Mouse (Mus musculus): ENCODE measurements around the gene Vnn3. TPM values are rescaled to one million over a fixed set of nuclear protein-coding genes. Genes with fewer than 3 reads are reported as not detected.

The Vnn3 gene
- total RNA-seq (2021): not detected
- long read RNA-seq, experiment 1: 0 reads
- long read RNA-seq, experiment 2: 0 reads

- DNase-seq: no peak
- intact Hi-C loops (cut with DNase I; ENCODE audit: low total_unique reads): no loop called here
Observed at GRCm38 (mm10) chr10:23851228-23851912, at the start of gene Vnn3. Gene Vnn3, plus strand, starts transcription at chr10:23851462.

- DNase-seq: no peak
- intact Hi-C loops (cut with DNase I; ENCODE audit: low total_unique reads): no loop called here
Observed at GRCm38 (mm10) chr10:23802911-23803310, 48.4 kb upstream of the Vnn3 start.

DNA sequence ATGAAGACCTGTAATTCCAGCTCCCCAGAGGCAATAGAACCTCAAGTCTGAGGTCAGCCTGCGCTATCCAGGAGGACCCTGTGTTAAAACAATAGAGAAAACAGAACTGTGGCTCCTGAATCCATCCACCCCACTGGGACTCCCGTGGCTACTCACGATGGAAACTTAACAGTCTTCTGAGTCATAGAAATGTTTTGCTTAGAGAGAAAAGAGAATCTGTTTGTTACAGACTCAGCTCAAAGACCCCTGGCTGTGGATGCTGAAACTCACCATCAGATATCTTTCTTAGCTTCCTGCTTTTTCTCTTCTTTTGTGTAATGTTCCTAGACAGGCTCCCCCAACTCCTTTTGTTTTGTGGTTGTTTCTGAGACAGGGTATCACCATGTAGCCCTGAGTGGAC is 46.6 kb upstream of the Vnn3 start:
- intact Hi-C loops (cut with DNase I; ENCODE audit: low total_unique reads): no loop called here
- DNase-seq: no peak

- no peak for DNase-seq
- intact Hi-C loops (cut with DNase I; ENCODE audit: low total_unique reads): no loop called here
Observed at GRCm38 (mm10) chr10:23806201-23806600, 45.1 kb upstream of the Vnn3 start.

- peak; percentile 58 for DNase-seq
Observed at GRCm38 (mm10) chr10:23811635-23812437, 39.4 kb upstream of the Vnn3 start.

GRCm38 (mm10) chr10:23812438-23812759 is 38.9 kb upstream of the Vnn3 start:
- DNase-seq: no peak
- intact Hi-C loops (cut with DNase I; ENCODE audit: low total_unique reads): no loop called here

More at GRCm38 (mm10) chr10:23811635-23812437, 39.4 kb upstream of the Vnn3 start:
- intact Hi-C loops (cut with DNase I; ENCODE audit: low total_unique reads): no loop called here

DNA sequence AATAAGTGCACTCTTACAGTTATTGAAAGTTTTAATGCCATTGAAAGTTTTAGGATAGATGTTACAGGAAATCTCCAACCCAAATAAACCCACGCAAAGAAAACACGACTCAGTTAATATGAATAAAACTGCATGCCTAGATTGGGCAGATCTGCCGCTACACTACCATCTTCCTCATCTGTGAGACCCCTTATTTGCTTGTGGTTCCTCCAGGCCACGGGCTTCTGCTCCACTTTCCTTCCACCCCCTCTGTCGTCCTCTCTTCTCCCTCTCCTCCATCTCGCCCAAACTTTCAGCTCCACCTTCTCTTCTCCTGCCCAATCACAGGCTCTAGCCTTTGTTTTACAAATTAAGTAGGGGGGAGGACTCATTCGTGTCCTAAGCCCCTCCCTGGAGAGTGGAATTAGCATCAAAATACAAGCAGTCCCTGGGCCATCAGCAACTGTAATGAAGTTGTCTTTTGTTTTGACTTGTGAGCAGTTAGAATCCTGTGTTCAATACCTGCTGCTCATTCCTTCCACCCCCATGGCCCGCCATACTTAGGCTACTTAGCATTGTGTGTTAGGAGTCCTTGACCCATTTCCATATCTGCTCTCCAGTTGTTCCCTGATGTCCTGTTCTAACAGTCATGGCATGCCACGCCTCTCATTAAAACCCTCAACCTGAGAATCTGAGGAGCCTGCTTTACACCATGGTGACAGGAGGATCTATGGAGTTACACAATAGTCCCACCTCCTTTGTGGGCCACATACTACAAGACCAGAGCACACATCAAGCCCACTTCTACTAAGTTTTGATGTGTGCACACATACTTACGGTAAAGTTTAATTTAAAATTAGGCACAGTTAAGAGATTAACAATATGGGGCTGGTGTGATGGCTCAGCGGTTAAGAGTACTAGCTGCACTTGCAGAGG is 38.2 kb upstream of the Vnn3 start:
- intact Hi-C loops (cut with DNase I; ENCODE audit: low total_unique reads): no loop called here
- DNase-seq: no peak

GRCm38 (mm10) chr10:23815168-23815567 is 36.1 kb upstream of the Vnn3 start:
- DNase-seq: peak; percentile 50
- intact Hi-C loops (cut with DNase I; ENCODE audit: low total_unique reads): loop anchor here (5.0 kb wide), 1 partner anchor 267 kb away; no protein-coding TSS in a partner anchor

DNA sequence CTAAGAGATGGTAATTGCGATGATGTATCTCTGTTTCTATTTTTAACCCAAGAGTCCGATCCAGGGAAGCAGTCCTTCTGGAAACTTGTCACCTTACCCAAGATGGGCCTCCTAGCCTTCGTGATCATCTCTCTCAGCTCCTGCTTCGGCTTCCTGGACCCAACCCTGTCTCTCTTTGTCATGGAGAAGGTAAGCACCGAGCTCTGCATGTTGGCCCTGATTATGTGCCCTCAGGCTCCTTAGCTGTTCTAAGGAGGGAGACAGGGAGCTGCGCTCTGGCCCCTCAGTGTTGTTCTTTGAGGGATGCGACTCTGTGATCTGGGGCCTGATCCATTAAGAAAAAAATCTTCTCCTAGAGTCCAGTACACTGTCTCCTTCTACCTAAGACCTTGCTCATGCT is 35.0 kb upstream of the Vnn3 start:
- DNase-seq: no peak
- intact Hi-C loops (cut with DNase I; ENCODE audit: low total_unique reads): loop anchor here (5.0 kb wide), 1 partner anchor 266 kb away; no protein-coding TSS in a partner anchor

GRCm38 (mm10) chr10:23826516-23826915 is 24.7 kb upstream of the Vnn3 start:
- intact Hi-C loops (cut with DNase I; ENCODE audit: low total_unique reads): no loop called here
- DNase-seq: no peak

DNA sequence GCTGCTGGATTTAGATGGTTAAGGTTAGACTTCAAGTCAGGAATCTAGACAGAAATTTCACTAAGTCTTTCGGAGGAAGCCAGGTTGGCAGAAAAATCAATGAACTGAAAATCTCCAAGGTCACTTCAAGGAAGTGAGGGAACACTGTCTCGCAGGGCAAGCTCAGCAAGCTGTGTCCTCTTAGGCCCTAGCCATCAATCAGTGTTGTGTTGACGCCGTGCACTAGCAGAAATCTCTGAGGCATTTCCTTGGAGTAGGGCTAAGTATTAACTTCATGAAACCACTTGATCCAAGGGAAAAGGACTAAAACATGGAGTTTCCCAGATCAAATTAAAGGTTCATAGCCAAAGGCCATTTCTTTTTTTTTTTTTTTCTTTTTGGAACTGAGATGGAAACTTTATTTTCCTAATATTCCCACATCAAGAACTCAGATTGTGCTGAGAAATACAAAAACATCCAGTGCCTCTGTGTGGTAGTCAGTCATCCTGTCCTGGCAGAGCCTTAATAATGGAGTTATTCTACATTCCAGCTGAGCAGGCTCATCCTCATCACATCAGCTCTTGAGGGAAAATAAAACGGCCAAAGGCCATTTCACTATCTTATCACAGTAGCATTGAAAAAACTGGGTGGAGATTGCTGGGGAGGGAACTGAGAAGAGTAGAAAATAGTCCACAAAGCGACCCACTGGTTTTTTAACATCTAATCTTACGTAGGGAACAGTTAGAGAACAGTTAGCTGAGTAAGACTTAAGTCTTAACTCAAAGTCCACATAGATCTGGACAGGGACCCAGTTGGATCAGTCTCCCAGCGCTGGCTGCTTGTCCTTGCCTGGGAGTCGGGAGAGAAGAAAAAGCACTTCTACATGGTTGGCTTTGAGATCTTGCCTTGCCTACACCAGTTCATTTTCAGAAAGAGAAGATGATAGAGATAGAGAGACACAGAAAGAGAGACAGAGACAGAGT is 15.0 kb upstream of the Vnn3 start:
- DNase-seq: peak; percentile 5
- intact Hi-C loops (cut with DNase I; ENCODE audit: low total_unique reads): no loop called here

DNA sequence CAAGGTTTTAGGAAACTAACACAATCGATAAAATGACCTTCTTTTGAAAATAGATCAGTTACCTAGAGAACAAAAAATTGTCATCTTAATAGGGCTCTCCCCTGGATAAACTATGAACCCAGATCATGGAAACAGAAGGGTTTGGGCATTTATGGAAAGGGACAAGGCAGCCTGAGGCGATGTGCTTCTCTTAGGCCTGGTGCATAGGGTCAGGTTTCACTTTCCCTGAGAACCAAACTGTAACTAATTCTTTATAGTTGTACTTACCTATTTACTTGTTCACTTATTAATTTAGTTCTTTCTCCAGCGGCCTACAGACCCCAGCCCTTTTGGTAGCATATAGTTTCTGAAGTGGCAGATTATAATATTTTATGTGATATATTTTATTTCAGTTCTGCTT is 14.1 kb upstream of the Vnn3 start:
- intact Hi-C loops (cut with DNase I; ENCODE audit: low total_unique reads): no loop called here
- DNase-seq: no peak

- intact Hi-C loops (cut with DNase I; ENCODE audit: low total_unique reads): no loop called here
- no peak for DNase-seq
Observed at GRCm38 (mm10) chr10:23838910-23839309, 12.4 kb upstream of the Vnn3 start.

- intact Hi-C loops (cut with DNase I; ENCODE audit: low total_unique reads): no loop called here
- no peak for DNase-seq
Observed at GRCm38 (mm10) chr10:23839368-23839767, 11.9 kb upstream of the Vnn3 start.

DNA sequence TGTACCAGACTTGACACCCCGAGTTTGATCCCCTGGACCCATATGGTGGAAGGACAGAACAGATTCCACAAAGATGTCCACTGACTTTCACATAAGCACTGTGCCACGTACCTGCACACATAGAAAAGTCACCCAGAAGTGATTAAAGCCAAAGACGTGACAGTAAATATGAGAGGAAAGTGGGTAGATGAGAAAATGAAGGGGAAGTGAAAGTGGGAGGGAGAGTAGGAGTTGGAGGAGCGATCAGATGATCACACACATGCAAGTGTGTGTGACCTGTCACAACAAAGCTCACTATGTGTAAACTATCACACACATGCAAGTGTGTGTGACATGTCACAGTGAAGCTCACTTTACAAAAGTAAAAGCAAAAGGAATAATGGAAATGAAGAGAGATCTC is 10.8 kb upstream of the Vnn3 start:
- intact Hi-C loops (cut with DNase I; ENCODE audit: low total_unique reads): no loop called here
- DNase-seq: no peak

- DNase-seq: no peak
- intact Hi-C loops (cut with DNase I; ENCODE audit: low total_unique reads): no loop called here
Observed at GRCm38 (mm10) chr10:23852096-23852495, 834 bp downstream of the Vnn3 start.

DNA sequence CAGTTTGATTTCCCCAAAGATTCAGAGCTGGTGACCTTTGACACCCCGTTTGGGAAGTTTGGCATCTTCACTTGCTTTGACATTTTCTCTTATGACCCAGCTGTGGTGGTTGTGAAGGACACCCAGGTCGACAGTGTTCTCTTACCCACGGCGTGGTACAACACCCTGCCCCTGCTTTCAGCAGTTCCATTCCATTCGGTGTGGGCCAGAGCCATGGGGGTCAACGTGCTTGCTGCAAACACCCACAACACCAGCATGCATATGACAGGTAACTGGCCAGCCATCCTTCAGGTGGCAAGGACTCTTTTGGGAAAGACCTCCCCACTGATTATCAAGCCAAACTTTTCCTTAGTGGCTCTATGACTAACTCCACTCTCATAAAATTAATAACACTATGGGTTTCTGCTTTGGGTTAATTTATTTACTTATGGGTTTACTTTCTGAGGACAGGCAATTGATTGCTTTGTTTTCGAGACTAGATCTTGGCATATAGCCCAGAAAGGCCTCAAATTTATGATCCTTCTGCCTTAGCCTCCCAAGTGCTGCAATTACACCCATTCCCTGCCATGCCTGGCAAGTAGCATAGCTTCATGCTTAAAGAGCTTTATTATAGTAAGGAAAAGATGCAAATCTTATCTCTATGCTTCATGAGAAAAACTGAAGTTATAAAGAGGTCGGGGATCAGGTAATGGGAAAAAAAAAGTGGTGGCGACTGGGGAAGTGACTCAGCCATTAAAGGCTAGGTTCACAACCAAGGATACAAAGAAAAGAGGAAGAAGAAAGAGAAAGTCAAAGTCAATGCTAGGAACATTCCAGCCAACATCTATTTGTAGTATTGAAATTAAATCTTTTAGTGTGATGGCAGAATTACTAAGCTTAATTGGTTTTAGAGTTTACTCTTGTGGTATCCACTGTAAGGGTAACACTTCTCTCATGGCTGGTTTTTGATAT is 13.4 kb downstream of the Vnn3 start:
- intact Hi-C loops (cut with DNase I; ENCODE audit: low total_unique reads): no loop called here
- no peak for DNase-seq

DNA sequence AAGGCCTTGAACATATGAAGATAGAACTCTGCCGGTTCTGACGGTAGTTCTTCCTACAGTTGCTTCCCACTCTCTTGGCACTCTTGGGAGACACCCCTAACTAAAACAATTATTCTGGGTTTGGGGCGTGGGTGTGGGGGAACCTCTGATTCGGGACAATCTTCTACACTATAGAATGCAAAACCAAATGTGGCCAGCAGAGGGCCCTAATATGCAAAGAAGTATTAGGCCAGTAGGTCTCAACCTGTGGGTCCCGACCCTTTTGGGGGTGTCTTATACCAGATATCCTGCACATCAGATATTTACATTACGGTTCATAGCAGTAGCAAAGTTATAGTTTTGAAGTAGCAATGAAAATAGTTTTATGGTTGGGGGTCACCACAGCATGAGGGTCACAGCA is 29.4 kb downstream of the Vnn3 start:
- intact Hi-C loops (cut with DNase I; ENCODE audit: low total_unique reads): no loop called here
- DNase-seq: no peak
